Mouse (Mus musculus) myocyte (in vitro differentiated cells): Measurements from ENCODE around the gene Syngr1.

Experiments used
- MYOD1 ChIP-seq, 3 experiments: IDR thresholded peaks; one replicate each; pipeline ENCODE4 v1.6.1; 2011; ENCODE audit warnings: control low read depth in 2 of 3, low read depth in 2 of 3, mild to moderate bottlenecking in 2 of 3, moderate library complexity in 1 of 3; ENCODE audit not compliant: insufficient read length in 2 of 3, control insufficient read depth in 1 of 3
- POLR2A ChIP-seq: IDR thresholded peaks from one replicate; pipeline ENCODE4 v1.6.1; 2011; ENCODE audit warnings: low read depth, mild to moderate bottlenecking, control low read depth, moderate library complexity; ENCODE audit not compliant: insufficient read length
- TCF3 ChIP-seq: IDR thresholded peaks from one replicate; pipeline ENCODE4 v1.6.1; 2011; ENCODE audit warnings: low read depth, control low read depth; ENCODE audit not compliant: insufficient read length

GRCm38 (mm10) chr15:80059606-80060005, 31.5 kb upstream of the Syngr1 start:
- TF ChIP-seq POLR2A = no peak
- TF ChIP-seq TCF3 = no peak
- no peak for TF ChIP-seq MYOD1 (IDR thresholded peaks at IDR 0.05; ENCODE audit: control insufficient read depth in 1 of 3, insufficient read length in 2 of 3, low read depth in 2 of 3)
